Mouse (Mus musculus) liver, adult (tissue): ENCODE measurements around the gene Rchy1.

ENCODE experiments used
- GATA4 ChIP-seq: IDR thresholded peaks from 2 replicates; pipeline ENCODE4 v1.6.1; 2014; ENCODE audit warnings: mild to moderate bottlenecking, low read length; ENCODE audit not compliant: insufficient replicate concordance

Gene Rchy1

GRCm38 (mm10) chr5:91962639-91963440, at the start of gene Rchy1:
Gene Rchy1, minus strand, starts transcription at chr5:91963068.
- TF ChIP-seq GATA4 = peak; percentile 20; the same call in 1 of the 2 replicates

DNA sequence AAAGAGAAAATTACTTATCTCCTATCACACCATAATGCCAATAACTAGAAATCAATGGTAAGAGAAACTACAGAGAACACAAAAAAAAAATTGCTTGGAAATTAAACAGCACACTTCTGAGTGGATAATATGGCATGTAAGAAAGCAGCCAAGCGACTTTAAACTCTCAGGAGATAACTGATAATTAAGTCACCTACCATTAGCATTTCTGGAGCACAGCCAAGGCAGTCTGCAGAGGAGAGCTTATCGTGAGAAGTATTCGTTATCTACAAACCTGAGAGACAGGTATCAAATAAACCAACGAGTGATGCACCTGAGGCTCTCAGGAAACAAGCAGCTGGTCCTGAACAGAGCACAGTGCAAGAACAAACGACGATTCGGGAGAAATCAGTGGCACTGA, 48.9 kb upstream of the Rchy1 start:
- TF ChIP-seq GATA4 = no peak

DNA sequence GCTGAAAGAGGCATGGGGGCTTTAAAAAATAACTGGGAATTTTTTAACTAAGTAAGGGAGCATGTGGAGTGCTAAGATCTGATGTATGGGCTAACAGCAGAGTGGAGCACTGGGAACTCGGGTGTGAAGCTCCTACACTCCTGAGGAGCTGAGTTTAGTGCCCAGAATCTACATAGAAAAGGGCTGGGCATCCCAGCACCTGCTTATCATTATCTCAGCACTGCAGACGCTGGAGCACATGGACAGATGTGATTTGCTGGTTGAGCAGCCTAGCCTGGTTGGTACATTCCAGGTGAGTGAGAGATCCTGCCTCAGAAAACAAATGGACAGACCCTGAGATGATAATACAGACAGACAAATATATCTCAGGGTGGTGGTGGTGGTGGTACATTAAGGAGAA, 47.0 kb upstream of the Rchy1 start:
- TF ChIP-seq GATA4 = no peak

- TF ChIP-seq GATA4 = no peak
Observed at GRCm38 (mm10) chr5:92003011-92003410, 40.1 kb upstream of the Rchy1 start.

DNA sequence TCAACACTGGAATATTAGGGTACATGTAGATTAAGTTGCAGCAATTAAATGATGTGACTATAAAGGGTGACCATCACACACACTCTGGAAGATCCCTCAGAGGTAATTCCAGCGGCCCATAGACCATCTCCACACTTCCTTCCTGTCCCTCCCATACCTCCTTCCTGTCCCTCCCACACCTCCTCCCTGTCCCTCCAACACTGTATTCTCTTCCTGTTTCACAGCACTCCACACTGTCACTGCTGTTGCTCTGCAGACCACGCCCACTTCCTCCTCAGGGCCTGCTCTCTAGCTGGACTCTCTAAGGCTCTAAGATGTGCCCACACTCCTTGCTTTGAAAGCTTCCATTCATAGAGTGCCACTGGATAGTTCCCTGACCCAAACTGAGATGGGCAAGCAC, 37.9 kb upstream of the Rchy1 start:
- no peak for TF ChIP-seq GATA4

DNA sequence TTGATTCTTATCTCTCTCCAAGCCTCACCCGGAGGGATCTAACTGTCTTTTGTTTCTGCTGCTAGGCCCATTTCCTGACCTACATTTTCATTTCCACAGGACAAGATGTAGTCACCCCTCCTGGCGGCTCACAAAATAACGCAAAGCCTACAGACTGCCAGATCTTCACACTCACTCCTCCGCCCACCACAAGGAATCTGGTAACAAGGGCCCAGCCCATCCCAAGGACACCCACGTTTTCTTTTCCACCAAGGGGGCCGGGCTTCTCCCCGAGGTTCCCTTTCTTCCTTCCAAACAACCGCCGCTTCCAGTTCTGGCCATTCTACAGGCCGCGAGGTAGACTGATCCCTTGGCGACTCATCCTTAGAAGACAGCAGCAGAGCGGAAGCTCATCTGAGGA, 31.7 kb upstream of the Rchy1 start:
- TF ChIP-seq GATA4 = no peak

DNA sequence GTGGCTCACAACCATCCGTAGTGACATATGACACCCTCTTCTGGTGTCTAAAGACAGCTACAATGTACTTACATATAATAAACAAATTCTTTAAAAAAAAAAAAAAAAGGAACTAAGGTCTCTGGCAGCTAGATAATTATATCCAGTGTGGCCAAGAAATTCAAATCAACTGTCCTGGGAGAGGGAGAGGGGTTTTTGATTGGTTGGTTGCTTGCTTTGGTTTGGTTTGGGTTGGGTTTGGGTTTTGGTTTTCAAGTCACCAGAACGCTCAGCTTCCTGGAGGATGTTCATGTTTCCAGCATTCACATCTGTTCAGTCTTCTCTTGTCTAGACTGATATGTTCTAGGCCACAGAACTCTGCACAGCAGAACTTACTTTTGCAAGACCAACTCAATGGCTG, 30.2 kb upstream of the Rchy1 start:
- TF ChIP-seq GATA4 = no peak

DNA sequence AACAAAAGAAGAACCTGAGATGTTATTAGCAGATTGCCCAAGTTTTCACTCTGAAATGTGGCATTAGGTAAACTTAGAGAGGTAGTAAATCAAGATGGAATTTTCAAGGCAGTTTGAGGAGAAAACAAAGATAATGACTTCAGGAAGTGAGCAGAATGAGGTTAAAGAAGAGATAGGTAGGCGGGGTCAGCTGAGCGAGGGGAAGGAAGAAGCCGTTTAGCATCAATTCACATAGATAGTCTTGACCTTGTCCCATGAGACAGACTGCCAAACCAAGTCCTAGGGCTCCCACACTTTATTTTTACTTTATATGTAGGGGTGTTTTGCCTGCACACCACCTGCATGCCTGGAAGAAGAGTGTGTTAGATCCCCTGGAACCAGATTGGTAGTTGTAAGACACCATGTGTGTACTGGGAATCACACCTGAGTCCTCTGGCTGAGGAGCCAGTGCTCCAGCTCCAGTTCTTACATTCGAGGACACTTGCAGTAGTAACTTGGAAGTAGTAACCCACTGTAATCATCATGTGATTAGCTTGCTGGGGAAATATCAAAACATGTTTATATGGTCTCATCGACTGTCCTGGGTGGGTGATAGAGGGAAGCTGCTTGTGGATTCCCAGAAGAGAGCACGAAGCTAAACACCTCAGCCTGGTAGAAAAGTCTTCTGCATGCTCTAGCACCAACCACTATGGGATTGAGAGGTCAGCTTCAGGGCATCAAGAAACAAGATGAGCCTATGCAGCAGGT, 28.5 kb upstream of the Rchy1 start:
- no peak for TF ChIP-seq GATA4

GRCm38 (mm10) chr5:91989261-91989660, 26.4 kb upstream of the Rchy1 start:
- no peak for TF ChIP-seq GATA4

- no peak for TF ChIP-seq GATA4
Observed at GRCm38 (mm10) chr5:91987799-91988198, 24.9 kb upstream of the Rchy1 start.

GRCm38 (mm10) chr5:91987236-91987635, 24.4 kb upstream of the Rchy1 start, which contains the start of gene Odaph:
Gene Odaph, plus strand, starts transcription at chr5:91987475.
- TF ChIP-seq GATA4 = no peak

- TF ChIP-seq GATA4 = no peak
Observed at GRCm38 (mm10) chr5:91985721-91986120, 22.9 kb upstream of the Rchy1 start.

GRCm38 (mm10) chr5:91983490-91983889, 20.6 kb upstream of the Rchy1 start:
- TF ChIP-seq GATA4 = no peak

DNA sequence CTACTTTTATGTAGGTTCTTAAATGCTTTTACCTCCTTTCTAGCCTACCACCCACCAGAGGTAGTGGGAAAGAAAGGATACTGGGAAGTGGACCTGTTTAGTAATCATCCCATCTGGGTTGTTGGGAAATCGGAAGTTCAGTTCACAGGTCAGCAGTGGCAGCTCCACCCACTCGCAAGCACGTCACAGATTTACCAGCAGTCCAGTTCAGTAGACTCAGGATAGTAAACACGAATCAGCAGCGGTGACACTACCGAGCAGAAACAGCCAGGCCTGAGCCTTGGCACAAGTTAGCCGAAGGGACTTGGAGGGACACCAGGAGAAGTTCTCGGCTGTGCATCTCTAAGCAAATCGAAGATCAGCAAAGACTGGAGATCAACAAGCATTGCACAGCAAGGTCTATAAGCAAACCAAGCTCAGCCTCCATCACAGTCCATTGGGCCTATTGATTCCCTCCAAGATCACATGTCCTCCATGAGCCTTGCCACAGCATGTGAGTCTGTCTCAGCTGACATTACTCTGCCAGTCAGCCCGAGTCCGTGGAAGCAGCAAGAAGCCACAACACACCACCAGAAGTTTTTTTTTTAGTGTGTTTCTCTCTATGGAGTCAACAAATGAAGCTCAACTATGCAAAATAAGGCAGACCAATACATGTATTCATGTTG, 18.4 kb upstream of the Rchy1 start:
- TF ChIP-seq GATA4 = no peak

GRCm38 (mm10) chr5:91977397-91977770, 14.5 kb upstream of the Rchy1 start:
- TF ChIP-seq GATA4 = no peak
